Mouse (Mus musculus) adrenal gland, adult (tissue): ENCODE measurements around the gene Polr3gl.

Source experiments
- DNase-seq, 2 experiments: peaks; one replicate each; pipeline ENCODE4 v3.0.0; 2022 to 2023; ENCODE audit warnings: low spot score in 1 of 2; ENCODE audit not compliant: inconsistent age in 2 of 2

Gene Polr3gl

DNA sequence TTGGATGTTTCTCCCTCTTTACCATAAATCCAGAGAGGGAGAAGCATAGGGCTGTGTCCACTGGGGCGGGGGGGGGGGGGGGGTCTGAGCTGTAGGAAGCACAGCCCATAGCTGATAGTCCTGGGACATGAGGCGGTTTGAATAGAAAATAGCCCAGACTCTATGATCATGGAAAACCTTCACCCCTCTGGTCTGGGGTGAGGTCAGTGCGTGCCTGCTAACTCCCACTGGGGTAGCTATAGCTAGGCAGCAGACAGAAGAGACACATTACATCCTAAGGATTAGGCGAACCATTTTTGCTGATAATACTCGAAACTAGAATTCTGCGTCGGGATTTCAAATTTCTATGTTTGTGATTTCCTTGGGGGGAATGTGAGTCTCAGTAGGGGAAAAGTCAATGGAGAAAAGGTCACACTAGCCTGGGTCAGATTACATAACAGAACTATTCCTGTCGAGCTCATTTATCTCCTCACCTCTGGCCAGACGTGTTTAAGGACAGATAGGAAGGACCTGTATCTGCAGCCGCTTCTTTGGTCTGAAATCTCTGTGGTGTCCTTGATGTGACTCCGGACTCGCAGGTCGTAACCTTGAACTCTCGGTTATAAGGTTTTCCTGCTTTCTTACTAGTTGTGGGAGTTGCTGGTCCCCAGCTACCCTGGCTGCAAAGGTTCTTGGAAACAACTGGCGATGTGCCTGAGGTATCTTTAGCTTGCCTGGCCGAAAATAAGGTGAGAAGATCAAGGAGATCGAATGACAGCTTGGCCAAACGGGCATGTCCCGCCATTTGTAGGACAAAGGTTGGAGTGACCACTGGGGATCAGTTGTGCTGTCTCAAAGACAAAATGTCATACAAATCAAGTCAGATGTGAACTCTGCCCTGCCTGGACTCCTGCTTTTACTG lies 20.1 kb downstream of the Polr3gl start:
- DNase-seq: peak; percentile 68 to 91

DNA sequence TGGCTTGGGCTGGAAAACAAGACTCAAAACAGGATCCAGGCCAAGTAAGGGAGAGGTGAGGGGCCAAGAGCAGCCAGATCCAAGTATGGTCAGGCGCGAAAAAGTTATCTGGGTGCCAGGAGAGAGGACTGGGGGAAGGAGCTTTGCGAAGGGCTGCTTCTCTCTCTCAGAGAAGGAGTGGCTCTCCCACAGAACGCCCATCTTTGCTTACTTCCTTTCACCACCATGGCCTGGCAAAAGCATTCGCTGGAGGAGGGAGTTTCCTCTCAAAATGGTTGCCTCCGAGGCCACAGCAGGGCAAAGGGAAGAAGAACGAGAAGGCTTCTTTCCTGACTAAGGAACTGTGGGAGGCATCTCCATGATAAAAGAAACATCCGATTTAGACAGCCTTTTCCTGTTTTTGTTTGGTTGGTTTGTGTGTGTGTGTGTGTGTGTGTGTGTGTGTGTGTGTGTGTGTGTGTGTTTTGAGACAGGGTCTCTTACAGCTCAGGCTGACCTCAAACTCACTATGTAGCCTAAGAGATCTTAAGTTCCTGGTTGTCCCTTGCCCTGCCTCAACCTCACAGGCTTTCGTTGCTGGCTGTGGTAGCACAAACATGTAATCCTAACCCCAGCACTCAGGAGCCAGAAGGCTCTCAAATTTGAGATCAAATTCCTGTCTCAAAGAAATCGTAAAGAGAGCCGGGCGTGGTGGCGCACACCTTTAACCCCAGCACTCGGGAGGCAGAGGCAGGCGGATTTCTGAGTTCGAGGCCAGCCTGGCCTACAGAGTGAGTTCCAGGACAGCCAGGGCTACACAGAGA lies 21.9 kb downstream of the Polr3gl start:
- DNase-seq: peak in 1 of 2 experiments; percentile 76

DNA sequence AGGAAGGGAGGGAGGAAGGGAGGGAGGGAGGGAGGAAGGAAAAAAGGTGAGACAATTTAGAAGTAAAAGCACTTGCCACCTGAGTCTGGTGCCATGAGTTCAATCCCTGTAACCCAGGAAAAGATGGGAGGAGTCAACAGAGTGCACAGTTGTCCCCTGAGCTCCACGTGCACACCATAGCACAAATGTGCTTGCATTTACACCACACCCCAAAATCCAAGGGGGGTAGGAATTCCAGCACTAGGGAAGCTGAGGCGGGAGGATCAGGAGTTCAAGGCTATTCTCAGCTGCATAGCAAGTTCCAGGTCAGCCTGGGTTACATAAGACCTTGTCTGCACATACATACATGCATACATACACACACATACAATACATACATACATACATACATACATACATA lies 22.6 kb downstream of the Polr3gl start:
- DNase-seq: no peak

DNA sequence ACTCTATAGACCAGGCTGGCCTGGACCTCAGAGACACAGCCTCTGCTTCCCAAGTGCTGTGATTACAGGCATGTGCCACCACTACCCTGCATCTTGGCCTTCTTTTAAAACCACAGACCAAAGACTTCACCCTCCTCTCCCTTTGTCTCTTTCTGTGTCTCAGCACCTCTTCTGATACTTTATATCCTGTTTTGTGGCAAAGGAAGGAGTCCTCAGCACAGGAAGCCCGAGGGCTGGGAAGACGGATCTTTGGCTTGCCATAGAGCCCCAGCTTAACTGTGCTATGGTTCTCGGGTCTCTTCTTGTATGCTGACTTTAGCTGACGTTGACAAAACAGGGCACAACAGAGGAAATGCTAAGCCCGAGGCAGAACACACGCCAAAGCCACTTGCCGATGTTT lies 23.3 kb downstream of the Polr3gl start:
- peak in 1 of 2 experiments; percentile 48 for DNase-seq

DNA sequence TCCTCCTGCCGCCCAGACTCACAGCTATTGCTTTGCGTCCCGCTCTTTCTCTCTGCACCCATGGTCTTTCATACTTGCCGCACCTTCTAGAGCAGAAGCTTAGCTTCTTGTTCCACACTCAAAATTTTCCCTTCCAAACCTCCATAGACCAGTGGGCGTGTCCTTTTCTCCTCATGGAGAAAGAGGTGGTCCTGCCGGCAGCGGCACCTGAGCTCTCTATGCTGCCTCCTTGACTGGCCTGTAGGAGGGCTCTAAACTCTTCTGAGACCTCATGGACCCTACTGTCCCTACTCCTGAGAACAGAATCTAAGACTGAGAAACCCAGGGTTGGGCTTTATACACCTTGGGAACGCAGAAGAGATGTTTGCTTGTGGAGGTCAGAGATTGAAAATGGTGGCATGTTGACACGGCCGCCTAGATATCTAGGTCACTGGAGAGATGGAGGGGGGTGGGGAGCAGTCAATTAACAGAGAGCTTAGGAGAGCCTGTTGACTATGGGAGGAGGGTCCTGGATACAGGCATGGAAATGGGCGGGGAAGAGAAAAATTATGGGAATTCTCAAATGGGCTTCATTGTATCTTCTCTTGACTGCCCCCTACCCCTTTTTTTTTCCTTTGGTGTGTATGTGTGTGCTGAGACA lies 23.9 kb downstream of the Polr3gl start:
- DNase-seq: no peak

DNA sequence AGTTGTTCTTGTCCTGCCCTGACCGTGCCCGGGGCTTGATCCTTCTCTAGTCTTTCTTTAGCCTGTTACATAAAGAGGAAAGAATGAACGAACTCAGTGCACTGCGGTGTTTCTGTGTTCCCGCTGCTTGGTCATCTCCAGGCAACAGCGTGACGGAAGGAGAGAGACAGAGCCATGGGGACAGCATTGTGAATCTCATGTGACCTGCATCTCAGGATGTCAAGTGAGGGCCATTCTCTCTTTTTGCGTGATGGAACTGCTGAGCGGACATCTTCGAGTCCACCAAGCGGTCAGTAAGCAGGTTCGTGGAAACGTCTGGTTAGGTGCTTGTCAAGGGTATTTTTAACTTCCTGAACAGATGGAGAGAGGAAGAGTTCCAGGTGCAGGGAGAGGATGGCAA lies 24.5 kb downstream of the Polr3gl start:
- DNase-seq: no peak

DNA sequence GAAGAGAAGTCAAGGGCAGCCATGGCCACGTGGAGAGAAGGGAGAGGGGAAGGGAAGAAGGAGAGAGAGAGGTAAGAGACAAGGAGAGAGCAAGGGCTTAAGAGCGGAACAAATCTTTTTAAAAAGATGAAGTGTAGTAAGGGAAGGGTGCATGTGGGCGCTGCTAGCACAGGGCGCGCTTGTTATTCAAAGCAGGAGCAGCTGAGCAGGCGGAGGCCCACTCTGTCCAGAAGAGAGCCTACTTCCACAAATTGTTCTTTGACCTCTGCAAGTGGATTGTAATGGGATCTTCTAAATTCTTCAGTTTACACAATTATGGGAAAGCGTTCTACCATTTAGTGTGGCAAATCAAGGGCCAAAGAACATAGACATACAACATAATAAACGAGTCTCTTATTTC lies 25.4 kb downstream of the Polr3gl start:
- no peak for DNase-seq

DNA sequence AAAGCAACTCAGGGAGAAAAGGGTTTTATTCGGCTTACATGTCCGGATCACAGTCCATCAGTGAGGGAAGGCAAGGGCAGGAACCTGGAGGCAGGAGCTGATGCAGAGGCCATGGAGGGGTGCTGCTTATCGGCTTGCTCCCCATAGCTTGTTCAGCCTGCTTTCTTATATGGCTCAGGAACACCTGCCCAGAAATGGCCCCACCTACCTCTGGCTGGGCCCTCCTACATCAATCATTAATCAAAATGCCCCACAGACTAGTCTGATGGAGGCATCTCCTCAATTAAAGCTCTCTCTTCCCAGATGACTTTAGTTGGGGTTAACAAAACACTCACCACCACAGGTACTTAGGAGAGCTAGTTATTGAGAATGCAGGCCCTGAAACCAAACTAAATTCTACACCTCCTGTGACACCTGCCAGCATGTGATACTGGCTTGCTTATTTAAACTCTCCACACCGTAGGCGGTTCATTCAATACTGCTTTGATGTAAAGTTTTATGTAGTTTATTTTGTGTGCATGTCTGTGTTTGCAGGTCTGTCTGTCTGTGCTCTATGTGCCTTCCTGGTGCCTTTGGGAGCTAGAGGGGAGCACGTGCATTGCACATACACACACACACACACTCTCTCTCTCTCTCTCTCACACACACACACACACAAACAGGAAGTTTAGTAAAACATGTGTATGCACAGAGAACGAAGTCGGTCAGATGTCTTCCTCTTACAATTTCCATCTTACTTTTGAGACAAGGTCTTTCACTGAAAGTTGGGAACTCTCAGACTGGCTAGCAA lies 27.1 kb downstream of the Polr3gl start:
- no peak for DNase-seq

DNA sequence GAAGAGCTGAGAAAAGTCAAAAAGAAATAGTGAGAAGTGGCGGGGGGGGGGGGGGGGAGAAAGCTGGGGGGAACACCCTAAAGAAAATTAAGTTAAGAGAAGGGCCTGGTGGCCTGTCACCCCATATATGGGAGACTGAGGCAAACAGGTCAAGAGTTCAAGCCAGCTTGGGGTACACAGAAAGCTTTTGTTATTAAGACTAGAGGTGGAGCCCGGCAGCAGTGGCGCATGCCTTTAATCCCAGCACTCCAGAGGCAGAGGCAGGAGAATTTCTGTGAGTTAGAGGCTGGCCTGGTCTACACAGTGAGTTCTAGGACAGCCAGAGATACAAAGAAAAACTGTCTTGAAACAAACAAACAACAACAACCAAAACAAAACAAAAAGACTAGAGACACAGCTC lies 28.9 kb downstream of the Polr3gl start:
- DNase-seq: no peak

DNA sequence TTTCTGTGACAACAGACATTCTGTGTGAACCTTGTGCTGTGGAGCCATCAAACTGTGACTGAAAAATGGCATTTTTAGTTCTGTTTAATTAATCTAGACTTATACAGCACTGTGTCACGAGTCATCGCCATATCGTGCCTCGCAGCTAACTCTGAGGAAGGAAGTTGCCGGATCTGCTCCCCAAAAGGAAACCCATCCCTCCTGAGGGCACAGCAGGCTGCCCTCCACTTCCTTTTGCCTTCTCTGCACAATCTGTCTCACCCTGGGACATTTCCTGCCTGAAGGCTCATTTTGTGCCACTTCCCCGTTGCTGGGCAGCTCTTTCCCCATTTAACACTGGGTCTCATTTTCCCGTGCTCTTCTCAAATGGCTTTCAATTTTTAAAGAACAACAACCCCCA lies 29.3 kb downstream of the Polr3gl start:
- DNase-seq: peak; percentile 62 to 79

DNA sequence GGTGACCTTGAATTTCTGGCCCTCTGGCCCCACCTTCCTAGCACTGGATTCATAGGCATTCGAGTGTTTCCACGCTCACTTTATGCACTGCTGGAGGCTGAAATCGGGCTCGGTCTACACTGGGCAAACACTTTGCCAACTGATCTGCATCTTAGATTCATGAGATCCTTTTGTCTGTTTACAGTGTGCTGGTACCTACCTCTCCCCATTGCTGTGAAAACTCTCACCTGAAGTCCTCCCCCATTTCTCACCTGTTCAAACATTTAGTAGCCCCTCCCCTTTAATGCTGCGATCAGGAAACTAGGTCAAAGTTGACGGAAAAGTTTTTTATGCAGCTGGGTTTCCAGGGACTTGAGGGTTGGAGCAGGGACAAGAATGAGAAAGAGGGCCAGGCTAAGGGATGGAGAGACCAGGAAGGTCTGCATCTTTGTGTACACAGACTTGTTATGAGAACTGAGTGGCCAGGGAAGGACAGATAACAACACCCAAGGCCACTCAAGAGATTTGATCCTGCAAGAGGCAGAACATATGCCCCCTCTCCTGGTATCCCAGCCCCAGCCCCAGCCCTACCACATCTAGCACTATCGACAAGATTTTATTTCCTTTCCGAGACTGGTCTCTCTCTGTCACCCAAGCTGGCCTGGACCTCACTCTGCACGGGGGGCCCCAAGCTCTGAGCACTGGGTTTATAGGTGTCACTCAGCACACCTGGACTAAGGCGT lies 29.9 kb downstream of the Polr3gl start:
- DNase-seq: peak in 1 of 2 experiments; percentile 74

DNA sequence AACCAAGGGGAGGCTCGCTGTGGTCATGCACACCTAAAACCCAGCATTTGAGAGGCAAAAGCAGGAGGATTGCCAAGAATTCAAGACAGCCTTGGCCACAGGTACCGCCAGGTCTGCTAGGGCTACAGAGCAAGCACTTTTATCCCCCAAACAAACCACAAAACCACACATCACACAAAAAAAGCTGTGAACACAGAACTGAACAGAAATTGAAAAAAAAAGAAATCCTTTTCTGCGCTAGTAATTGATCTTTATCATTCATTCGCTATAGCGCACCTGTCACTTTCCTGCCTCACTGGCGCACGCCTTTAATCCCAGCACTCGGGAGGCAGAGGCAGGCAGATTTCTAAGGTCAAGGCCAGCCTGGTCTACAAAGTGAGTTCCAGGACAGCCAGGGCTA lies 30.7 kb downstream of the Polr3gl start:
- DNase-seq: peak in 1 of 2 experiments; percentile 55

DNA sequence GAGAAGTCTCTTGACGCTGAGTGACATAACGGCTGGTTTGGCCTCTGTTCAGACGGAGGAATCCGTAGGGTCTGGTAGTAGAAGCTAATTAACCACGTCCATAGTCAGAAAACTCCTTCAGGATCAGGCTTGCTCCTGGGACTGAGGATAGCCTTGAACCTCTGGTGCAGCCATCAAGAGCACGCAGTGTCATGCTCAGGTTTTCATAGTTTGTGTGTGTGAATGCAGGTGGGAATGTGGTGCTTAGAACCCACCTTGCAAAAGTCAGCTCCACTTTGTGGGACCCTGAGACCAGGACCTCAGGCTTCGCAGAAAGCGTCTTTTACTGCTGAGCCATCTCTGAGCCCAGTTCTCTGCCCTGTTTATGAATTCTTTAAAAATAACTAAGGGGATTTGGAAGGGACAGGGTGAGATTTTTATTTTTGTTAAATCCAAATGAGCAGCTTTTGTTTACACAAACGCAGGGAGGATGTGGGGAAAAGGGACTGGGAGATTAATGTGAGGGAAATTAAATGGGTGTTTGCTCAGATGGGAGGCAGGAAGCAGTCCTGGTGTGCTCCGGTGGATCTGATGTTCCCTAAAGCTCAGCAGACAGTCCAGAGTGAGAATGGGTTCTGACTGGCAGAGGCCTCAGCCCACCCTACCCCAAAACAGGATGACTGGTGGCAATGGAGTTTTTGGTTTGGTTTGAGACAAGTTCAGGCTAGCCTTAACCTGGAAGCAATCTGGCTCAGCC lies 31.9 kb downstream of the Polr3gl start:
- peak in 1 of 2 experiments; percentile 77 for DNase-seq

DNA sequence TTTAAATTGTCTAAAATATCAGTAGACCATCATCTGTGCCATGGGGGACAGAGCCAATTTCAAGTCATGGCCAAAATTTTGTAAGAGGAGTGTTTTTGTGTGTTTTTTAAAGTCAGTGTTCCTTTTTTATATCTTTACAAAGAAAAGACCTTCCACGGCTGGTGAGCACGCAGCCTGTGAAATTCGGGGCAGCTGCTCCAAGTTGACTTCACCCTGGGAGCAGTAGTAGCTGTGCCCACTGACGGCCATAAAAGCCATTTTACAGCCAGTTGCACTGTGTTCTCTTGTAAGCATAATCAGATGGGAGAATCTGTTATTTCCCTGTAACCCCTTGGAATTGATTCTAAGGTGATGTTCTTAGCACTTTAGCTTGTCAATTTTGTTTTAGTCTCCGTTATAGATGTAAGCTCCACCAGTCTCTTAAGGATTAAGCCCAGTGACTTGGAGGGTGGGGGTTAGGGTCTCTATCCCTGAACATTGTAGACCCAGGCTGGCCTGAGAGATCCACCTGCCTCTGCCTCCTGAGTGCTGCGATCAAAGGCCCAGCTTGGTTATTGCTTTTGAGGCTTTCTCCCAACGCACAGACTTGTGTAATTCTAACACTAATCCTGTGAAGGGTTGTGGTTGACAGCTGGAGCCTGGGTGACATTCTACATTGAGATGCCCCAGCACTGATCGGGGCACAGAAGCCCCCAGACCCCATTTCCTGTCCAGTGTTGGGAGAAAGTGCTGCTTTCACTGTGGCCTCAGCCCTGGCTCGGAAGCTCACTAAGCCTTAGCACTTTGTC lies 32.9 kb downstream of the Polr3gl start:
- DNase-seq: peak in 1 of 2 experiments; percentile 71

DNA sequence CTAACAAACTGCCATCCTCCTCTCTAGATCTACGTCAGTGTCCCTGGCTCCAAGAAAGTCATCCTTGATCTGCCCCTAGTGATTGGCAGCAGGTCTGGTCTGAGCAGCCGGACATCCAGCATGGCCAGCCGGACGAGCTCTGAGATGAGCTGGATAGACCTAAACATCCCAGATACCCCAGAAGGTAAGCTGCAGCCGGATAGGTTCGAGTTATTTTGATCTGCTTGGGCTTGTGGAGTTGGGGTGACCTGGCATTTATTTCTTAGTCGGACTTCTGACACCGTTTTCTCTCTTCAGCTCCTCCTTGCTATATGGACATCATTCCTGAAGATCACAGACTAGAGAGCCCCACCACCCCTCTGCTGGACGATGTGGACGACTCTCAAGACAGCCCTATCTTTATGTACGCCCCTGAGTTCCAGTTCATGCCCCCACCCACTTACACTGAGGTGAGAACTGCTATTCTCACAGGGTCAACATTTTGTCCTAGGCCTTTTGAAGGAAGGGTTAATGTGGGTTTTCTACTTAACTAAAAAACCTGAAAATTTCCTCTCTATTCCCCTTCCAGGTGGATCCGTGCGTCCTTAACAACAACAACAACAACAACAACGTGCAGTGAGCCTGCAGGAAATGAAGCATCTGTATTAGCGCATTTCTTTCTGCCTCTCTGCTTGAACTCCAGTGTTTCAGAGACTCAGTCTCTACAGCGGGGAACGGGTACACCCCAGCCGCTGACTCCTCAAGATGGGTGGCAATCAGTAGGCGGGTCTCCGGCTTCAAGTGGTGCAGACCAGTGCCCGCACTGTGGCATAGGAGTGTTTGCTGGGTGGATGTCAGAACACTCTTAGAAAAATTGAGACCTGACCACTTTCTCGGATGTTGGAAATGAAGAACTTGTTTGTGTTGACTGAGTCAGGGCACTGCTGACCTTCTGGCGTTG lies 33.8 kb downstream of the Polr3gl start:
- peak in 1 of 2 experiments; percentile 80 for DNase-seq

DNA sequence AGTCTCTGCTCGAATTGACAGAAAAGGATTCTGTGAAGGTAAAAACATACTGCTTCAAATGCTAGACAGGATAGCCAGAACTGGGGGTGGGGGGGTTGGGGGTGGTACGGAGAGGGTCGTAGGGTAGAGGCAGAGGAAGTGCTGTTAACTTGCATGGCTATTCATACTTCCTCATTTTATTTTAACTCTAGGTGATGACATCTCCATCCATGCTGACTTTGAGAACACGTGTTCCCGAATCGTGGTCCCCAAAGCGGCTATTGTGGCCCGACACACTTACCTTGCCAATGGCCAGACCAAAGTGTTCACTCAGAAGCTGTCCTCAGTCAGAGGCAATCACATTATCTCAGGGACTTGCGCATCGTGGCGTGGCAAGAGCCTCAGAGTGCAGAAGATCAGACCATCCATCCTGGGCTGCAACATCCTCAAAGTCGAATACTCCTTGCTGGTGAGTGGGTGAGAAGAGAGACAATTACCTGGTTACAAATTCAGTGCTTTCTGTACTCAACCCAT lies 34.5 kb downstream of the Polr3gl start:
- DNase-seq: peak in 1 of 2 experiments; percentile 77

DNA sequence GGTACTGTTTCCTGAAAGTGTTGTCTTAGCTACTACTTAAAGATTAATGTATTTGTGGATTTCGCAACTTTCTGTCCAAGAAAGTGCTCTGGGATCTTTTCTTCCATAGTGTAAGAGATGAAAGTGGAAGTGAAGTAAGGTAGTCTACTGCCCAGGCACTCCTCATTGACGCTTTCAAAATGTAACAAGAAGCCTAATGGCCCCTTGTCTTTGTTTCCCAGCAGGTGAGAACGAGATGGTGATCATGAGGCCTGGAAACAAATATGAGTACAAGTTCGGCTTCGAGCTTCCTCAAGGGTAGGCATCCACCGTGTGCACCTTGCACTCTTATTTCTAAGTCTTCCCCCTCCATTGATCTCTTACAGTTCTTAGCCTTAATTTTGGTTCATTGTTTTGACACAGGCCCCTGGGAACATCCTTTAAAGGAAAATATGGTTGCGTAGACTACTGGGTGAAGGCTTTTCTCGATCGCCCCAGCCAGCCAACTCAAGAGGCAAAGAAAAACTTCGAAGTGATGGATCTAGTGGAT lies 35.2 kb downstream of the Polr3gl start:
- peak in 1 of 2 experiments; percentile 72 for DNase-seq
